Mouse (Mus musculus) midbrain, embryonic 14.5 days (tissue): ENCODE measurements at regions not wholly inside any gene's neighbourhood (a gene's known extent, or its start where the extent isn't known, plus 50 kb on each side); places are given as distances from the start of the nearest gene placed in this dataset.

ENCODE experiments used
- ATAC-seq: fragments of 200-750 bp; cut with Nextera tagmentation; 2 replicates; pipeline ENCODE4 v1.8.0; 2017; ENCODE audit warnings: moderate number of reproducible peaks, moderate library complexity; ENCODE audit not compliant: low FRiP score, low TSS enrichment
- DNase-seq: peaks from one replicate; pipeline ENCODE4 v3.0.0-alpha.2; 2015
- H3K27ac ChIP-seq: fragments of 300-500 bp; sonication (generic); replicated peaks from 2 replicates; pipeline ENCODE4 v1.5.1; 2014; ENCODE audit warnings: mild to moderate bottlenecking, low read depth, low read length, moderate library complexity
- H3K27me3 ChIP-seq: fragments of 300-500 bp; sonication (generic); 2 replicates; pipeline ENCODE4 v1.6.1; 2014; ENCODE audit warnings: low read length, control low read depth, mixed read lengths; ENCODE audit not compliant: control insufficient read depth, insufficient read depth
- H3K36me3 ChIP-seq: fragments of 300-500 bp; sonication (generic); 2 replicates; pipeline ENCODE4 v1.6.1; 2014; ENCODE audit warnings: low read length, control low read depth; ENCODE audit not compliant: control insufficient read depth, insufficient read depth
- H3K4me1 ChIP-seq: fragments of 300-500 bp; sonication (generic); 2 replicates; pipeline ENCODE4 v1.6.1; 2014; ENCODE audit warnings: mild to moderate bottlenecking, antibody characterized with exemption, low read length, control low read depth; ENCODE audit not compliant: control insufficient read depth, insufficient read depth
- H3K4me2 ChIP-seq: fragments of 300-500 bp; sonication (generic); 2 replicates; pipeline ENCODE4 v1.6.1; 2014; ENCODE audit warnings: mild to moderate bottlenecking, low read length, moderate library complexity
- H3K4me3 ChIP-seq: fragments of 300-500 bp; sonication (generic); replicated peaks from 2 replicates; pipeline ENCODE4 v1.5.1; 2014; ENCODE audit warnings: low read depth, low read length
- H3K9ac ChIP-seq: fragments of 300-500 bp; sonication (generic); replicated peaks from 2 replicates; pipeline ENCODE4 v1.6.1; 2014; ENCODE audit warnings: mild to moderate bottlenecking, low read length, moderate library complexity
- H3K9me3 ChIP-seq: fragments of 300-500 bp; sonication (generic); 2 replicates; pipeline ENCODE4 v1.6.1; 2016; ENCODE audit warnings: low read length, control low read depth, mixed read lengths; ENCODE audit not compliant: control insufficient read depth
- WGBS: fragments of 180-500 bp; shearing (Covaris S2); extraction: QIAGEN DNeasy Blood & Tissue Kit; methylation state at CpG from one replicate; pipeline ENCODE4 v1.1.7; 2014; 5-methylcytosine and 5-hydroxymethylcytosine counted together

DNA sequence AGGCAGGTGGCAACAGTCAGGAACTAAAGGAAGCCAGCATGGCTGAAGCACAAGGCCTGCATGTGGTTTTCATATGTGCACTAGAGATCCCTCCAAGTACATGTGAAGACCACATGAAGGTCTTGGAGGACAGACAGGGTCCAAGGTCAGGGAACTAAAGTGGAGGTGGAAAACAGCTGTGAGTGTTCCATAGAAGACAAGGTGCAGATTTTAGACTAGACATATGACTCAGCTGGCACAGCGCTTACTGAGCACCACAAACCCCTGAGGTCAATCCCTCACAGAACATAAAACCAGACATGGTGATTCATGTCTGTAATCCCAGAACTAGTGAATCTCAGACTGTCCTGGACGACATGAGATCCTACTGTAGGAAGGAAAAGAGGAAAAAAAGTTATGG, 75.3 kb upstream of the Rnf152 start:
- no peaks in the 10 kb centered on the region for H3K4me1 ChIP-seq
- no peak overlapping the region for H3K4me3 ChIP-seq
- ATAC-seq (no peak), DNase-seq (no peak)
- 85% methylated on average over 2 of the region's 2 CpGs for WGBS
- H3K27ac ChIP-seq, result no peak overlapping the region
- H3K9me3 ChIP-seq, result no peaks in the 10 kb centered on the region
- H3K27me3 ChIP-seq, result no peaks in the 10 kb centered on the region
- H3K36me3 ChIP-seq, result no peaks in the 10 kb centered on the region
- no peak overlapping the region for H3K4me2 ChIP-seq
- H3K9ac ChIP-seq, result no peak overlapping the region

DNA sequence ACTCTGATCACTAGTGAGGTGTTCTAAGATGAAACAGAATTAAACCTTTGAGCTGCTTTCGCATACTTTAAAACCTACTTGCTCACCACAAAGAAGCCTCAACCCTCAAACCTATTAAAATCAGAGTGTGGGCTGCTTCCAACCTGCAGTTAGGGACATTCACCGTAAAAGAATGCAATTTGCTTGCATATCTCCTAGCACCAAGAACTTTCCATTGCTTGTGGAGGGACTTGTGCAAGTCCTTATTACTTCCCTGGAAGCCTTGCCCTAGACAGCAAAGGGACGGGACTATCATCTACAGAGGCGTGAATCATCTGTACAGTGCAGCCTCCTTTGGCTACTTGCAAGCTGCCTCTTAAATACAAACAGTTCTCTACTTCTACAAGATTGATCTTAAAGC, 74.2 kb upstream of the Rnf152 start:
- DNase-seq, result no peak
- no peak overlapping the region for H3K27ac ChIP-seq
- WGBS, result 96% methylated on average over 4 of the region's 4 CpGs
- H3K27me3 ChIP-seq, result no peaks in the 10 kb centered on the region
- no peak for ATAC-seq
- no peak overlapping the region for H3K4me2 ChIP-seq
- H3K9ac ChIP-seq, result no peak overlapping the region
- H3K9me3 ChIP-seq, result no peaks in the 10 kb centered on the region
- no peak overlapping the region for H3K4me3 ChIP-seq
- no peaks in the 10 kb centered on the region for H3K4me1 ChIP-seq
- no peaks in the 10 kb centered on the region for H3K36me3 ChIP-seq

DNA sequence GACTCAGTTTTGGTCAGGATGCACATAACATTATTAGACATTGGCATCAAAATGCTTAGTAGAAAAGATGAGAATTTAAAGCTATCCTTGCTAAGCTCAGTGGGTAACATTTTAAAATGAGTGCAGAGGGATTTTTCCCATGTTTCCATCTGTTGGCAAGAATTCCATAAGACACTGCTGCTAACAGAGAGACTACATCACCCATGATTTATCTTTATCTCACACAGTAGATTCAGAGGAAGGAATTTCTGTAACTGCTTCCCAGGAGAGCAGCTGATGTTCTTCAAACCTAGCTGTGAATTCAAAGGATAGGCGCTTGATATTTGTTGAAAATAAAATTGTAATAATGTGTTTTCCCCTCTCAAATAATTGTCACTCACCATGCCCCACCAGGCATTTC, 71.7 kb upstream of the Rnf152 start:
- Histone ChIP-seq H3K36me3 (no peaks in the 10 kb centered on the region), H3K9ac (no peak overlapping the region), H3K4me2 (no peak overlapping the region), H3K4me1 (no peaks in the 10 kb centered on the region; the same call in 1 of the 2 replicates), H3K9me3 (no peaks in the 10 kb centered on the region), H3K27me3 (no peaks in the 10 kb centered on the region), H3K27ac (no peak overlapping the region), H3K4me3 (no peak overlapping the region)
- ATAC-seq, result no peak
- WGBS, result 90% methylated on average over 1 of the region's 1 CpGs
- no peak for DNase-seq

DNA sequence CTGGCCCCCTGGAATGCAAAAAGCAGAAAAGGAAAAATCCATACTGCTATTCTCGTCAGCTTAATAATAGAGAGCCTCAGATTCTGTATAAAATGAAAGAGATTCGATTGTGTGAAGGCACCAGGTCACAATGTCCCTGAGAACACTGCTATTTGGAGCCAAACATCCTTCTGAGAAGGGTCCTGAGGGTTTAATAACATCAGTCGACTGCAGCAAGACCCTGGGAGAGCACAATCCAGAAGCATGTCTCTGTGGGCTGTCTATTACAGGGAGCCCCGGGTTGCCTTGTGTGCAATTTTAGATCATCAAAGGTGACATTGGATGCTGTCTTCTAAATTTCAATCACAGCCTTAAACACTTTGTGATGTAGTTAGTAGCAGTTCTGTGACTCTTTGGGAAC, 69.6 kb upstream of the Rnf152 start:
- WGBS, result 14% methylated on average over 4 of the region's 4 CpGs
- Histone ChIP-seq H3K4me1 (no peaks in the 10 kb centered on the region; the same call in 1 of the 2 replicates), H3K9me3 (no peaks in the 10 kb centered on the region), H3K9ac (no peak overlapping the region), H3K36me3 (no peaks in the 10 kb centered on the region), H3K4me3 (no peak overlapping the region), H3K4me2 (no peak overlapping the region), H3K27ac (no peak overlapping the region), H3K27me3 (no peaks in the 10 kb centered on the region)
- DNase-seq, result peak; percentile 23
- no peak for ATAC-seq

DNA sequence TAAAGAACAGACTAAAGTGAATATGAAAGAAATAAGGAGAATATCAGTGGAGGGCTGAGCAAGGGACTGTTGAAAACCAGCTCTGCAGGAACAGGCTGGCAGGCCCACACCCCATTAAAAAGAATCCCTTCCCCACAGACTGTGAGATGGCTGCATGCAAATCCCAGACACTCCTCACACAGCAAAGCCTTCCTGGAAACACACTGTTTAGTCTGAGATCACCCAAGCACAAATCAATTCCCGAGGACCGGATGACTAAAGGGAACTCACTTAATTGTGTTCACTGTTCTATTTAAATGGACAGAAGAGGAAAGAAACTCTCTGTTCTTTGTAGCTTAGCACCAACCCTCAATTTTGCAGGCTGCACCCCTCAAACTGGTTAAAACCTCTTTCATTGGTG, 66.9 kb upstream of the Rnf152 start:
- no peak overlapping the region for H3K9ac ChIP-seq
- no peak overlapping the region for H3K4me3 ChIP-seq
- H3K4me2 ChIP-seq, result no peak overlapping the region
- ATAC-seq, result no peak
- H3K4me1 ChIP-seq, result no peaks in the 10 kb centered on the region; the same call in 1 of the 2 replicates
- peak; percentile 6 for DNase-seq
- no peak overlapping the region for H3K27ac ChIP-seq
- 18% methylated on average over 2 of the region's 2 CpGs for WGBS
- H3K27me3 ChIP-seq, result no peaks in the 10 kb centered on the region
- no peaks in the 10 kb centered on the region for H3K36me3 ChIP-seq
- H3K9me3 ChIP-seq, result no peaks in the 10 kb centered on the region

DNA sequence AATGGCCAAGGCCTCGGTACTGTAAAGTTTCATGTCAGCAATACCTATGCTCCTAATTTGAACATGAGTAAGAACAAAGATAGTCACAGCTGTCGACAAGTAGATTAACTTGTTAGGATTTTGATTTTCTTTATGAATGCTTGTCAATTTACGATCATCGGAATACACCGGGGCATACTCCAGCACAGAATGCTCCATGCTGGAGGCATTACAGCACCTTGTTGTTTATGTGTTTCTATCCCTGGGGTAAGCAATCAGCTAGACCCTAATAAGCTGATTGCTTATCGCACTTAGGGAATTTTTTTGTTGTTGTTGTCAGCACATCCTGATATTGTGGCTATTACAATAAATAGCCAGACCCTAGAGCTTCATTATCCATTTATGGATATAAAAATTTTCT, 66.4 kb upstream of the Rnf152 start:
- H3K9me3 ChIP-seq, result no peaks in the 10 kb centered on the region
- DNase-seq (no peak), ATAC-seq (no peak)
- no peaks in the 10 kb centered on the region for H3K27me3 ChIP-seq
- H3K9ac ChIP-seq, result no peak overlapping the region
- no peak overlapping the region for H3K4me3 ChIP-seq
- H3K4me1 ChIP-seq, result no peaks in the 10 kb centered on the region; the same call in 1 of the 2 replicates
- no peaks in the 10 kb centered on the region for H3K36me3 ChIP-seq
- no peak overlapping the region for H3K4me2 ChIP-seq
- 86% methylated on average over 6 of the region's 6 CpGs for WGBS
- H3K27ac ChIP-seq, result no peak overlapping the region

DNA sequence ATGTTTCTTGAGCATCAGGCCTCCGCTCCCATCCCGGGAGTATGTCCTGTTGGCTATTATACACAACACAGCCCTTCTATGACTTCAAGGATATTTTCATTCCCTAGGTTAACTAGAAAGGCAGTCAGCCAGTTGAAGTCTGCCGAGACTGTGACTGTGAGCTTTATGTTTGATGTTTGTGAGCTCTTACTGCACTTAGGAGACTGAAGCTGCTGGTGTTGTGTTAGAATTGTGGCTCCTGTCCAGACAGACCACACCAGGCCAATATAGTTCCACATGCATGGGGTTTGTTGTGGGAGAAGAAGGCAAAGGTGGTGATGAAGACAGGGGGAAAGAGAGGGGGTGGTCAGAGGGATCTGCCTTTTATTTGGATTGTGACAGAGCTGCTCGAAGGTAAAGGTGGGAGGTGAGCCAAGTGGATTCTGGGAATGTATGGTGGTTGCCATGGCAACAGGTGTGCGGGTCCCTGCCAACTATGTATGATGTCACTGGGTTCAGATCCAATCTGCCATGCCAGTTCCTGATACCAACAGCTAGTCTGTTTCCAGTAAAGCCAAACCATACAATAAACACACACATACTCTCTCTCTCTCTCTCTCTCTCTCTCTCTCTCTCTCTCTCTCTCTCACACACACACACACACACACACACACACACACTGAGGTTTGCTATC, 64.0 kb upstream of the Rnf152 start:
- 85% methylated on average over 5 of the region's 5 CpGs for WGBS
- H3K36me3 ChIP-seq, result no peaks in the 10 kb centered on the region
- no peaks in the 10 kb centered on the region; the same call in 1 of the 2 replicates for H3K4me1 ChIP-seq
- H3K9me3 ChIP-seq, result no peaks in the 10 kb centered on the region
- no peak overlapping the region for H3K27ac ChIP-seq
- no peak overlapping the region for H3K4me2 ChIP-seq
- H3K4me3 ChIP-seq, result no peak overlapping the region
- no peak overlapping the region for H3K9ac ChIP-seq
- DNase-seq (peak; percentile 14), ATAC-seq (no peak)
- H3K27me3 ChIP-seq, result no peaks in the 10 kb centered on the region
